Mouse (Mus musculus) MEL (cell line): Measurements from ENCODE around the gene Bzw2.

ENCODE experiments used
- CTCF ChIP-seq, 3 experiments: IDR thresholded peaks in 2 of 3; conservative IDR thresholded peaks in 1 of 3; 2 replicates each; pipeline ENCODE4 v1.5.1; 2011 to 2012; ENCODE audit warnings: low read length in 3 of 3, low read depth in 2 of 3, mild to moderate bottlenecking in 2 of 3, improper control_type of control experiment in 1 of 3, inconsistent platforms in 1 of 3, mixed read lengths in 1 of 3, moderate library complexity in 1 of 3; ENCODE audit not compliant: control insufficient read depth in 1 of 3, insufficient read depth in 1 of 3, poor library complexity in 1 of 3, severe bottlenecking in 1 of 3
- ELF1 ChIP-seq: IDR thresholded peaks from 2 replicates; pipeline ENCODE4 v1.6.1; 2014; ENCODE audit warnings: low read depth, mild to moderate bottlenecking, inconsistent platforms, low read length, improper control_type of control experiment, moderate library complexity
- EP300 ChIP-seq, 2 experiments: IDR thresholded peaks; 2 replicates each; pipeline ENCODE4 v1.6.1; 2011; ENCODE audit warnings: improper control_type of control experiment in 2 of 2, low read length in 2 of 2, low read depth in 1 of 2, mild to moderate bottlenecking in 1 of 2
- GABPA ChIP-seq: IDR thresholded peaks from 2 replicates; pipeline ENCODE4 v1.6.1; 2012; ENCODE audit warnings: low read depth, mild to moderate bottlenecking, inconsistent platforms, low read length, improper control_type of control experiment, moderate library complexity
- GATA1 ChIP-seq: IDR thresholded peaks from 2 replicates; pipeline ENCODE4 v1.6.1; 2011; ENCODE audit warnings: low read depth, low read length, improper control_type of control experiment
- MAFK ChIP-seq: IDR thresholded peaks from 2 replicates; pipeline ENCODE4 v1.6.1; 2011; ENCODE audit warnings: low read depth, mild to moderate bottlenecking, low read length, improper control_type of control experiment, borderline replicate concordance
- POLR2A ChIP-seq, 2 experiments: IDR thresholded peaks; 2 replicates each; pipeline ENCODE4 v1.6.1; 2011 to 2012; ENCODE audit warnings: low read length in 2 of 2, mild to moderate bottlenecking in 2 of 2, control low read depth in 1 of 2, improper control_type of control experiment in 1 of 2, low read depth in 1 of 2, moderate library complexity in 1 of 2; ENCODE audit not compliant: control insufficient read depth in 1 of 2, insufficient read depth in 1 of 2, poor library complexity in 1 of 2
- POLR2AphosphoS5 ChIP-seq: IDR thresholded peaks from 2 replicates; pipeline ENCODE4 v1.6.1; 2012; ENCODE audit warnings: low read depth, borderline replicate concordance, mild to moderate bottlenecking, inconsistent platforms, low read length, moderate library complexity, mixed read lengths
- ZC3H11A ChIP-seq: IDR thresholded peaks from 2 replicates; pipeline ENCODE4 v1.6.1; 2012; ENCODE audit warnings: low read depth, mild to moderate bottlenecking, inconsistent platforms, low read length, improper control_type of control experiment

- no peak for TF ChIP-seq POLR2AphosphoS5
- no peak for TF ChIP-seq MAFK
- no peak for TF ChIP-seq POLR2A (IDR thresholded peaks at IDR 0.05; ENCODE audit: control insufficient read depth in 1 of 2, insufficient read depth in 1 of 2, low read depth in 1 of 2, low read length in 2 of 2, poor library complexity in 1 of 2)
- no peak for TF ChIP-seq EP300 (IDR thresholded peaks at IDR 0.05; ENCODE audit: low read depth in 1 of 2, low read length in 2 of 2)
- no peak for TF ChIP-seq ZC3H11A
- TF ChIP-seq GABPA = no peak
- TF ChIP-seq CTCF (IDR thresholded peaks at IDR 0.05 in 2 of 3, conservative IDR thresholded peaks at IDR 0.05 in 1 of 3; ENCODE audit: control insufficient read depth in 1 of 3, insufficient read depth in 1 of 3, low read depth in 2 of 3, low read length in 3 of 3, poor library complexity in 1 of 3, severe bottlenecking in 1 of 3) = no peak
- TF ChIP-seq ELF1 = no peak
- TF ChIP-seq GATA1 = no peak
Measured at GRCm38 (mm10) chr12:36093081-36093670, 64.7 kb downstream of the Bzw2 start.
